Mouse (Mus musculus) heart, embryonic 15.5 days (tissue): ENCODE data around the gene Zfp618. TPM values are rescaled to one million over a fixed set of nuclear protein-coding genes. Genes with fewer than 3 reads are reported as not detected.

ENCODE experiments used
- ATAC-seq: fragments of 200-750 bp; cut with Nextera tagmentation; replicated peaks from 2 replicates; pipeline ENCODE4 v1.8.0; 2017; ENCODE audit warnings: low read depth, moderate TSS enrichment; ENCODE audit not compliant: insufficient number of reproducible peaks, insufficient read depth, low FRiP score
- H3K27ac ChIP-seq: fragments of 300-500 bp; sonication (generic); 2 replicates; pipeline ENCODE4 v1.5.1; 2015; ENCODE audit warnings: mild to moderate bottlenecking, inconsistent platforms
- H3K27me3 ChIP-seq: fragments of 300-500 bp; sonication (generic); 2 replicates; pipeline ENCODE4 v1.6.1; 2015; ENCODE audit warnings: inconsistent platforms
- H3K36me3 ChIP-seq: fragments of 300-500 bp; sonication (generic); 2 replicates; pipeline ENCODE4 v1.6.1; 2015; ENCODE audit warnings: mild to moderate bottlenecking, inconsistent platforms
- H3K4me1 ChIP-seq: fragments of 300-500 bp; sonication (generic); replicated peaks from 2 replicates; pipeline ENCODE4 v1.6.1; 2015; ENCODE audit warnings: inconsistent platforms
- H3K4me2 ChIP-seq: fragments of 300-500 bp; sonication (generic); 2 replicates; pipeline ENCODE4 v1.6.1; 2015; ENCODE audit warnings: inconsistent platforms, mild to moderate bottlenecking, moderate library complexity
- H3K4me3 ChIP-seq: fragments of 300-500 bp; sonication (generic); 2 replicates; pipeline ENCODE4 v1.5.1; 2015; ENCODE audit warnings: mild to moderate bottlenecking, inconsistent platforms
- H3K9ac ChIP-seq: fragments of 300-500 bp; sonication (generic); 2 replicates; pipeline ENCODE4 v1.6.1; 2015; ENCODE audit warnings: mild to moderate bottlenecking, inconsistent platforms
- H3K9me3 ChIP-seq: fragments of 300-500 bp; sonication (generic); replicated peaks from 2 replicates; pipeline ENCODE4 v1.6.1; 2016; ENCODE audit warnings: inconsistent platforms
- WGBS: fragments of 180-500 bp; shearing (Covaris S2); methylation state at CpG from one replicate; pipeline ENCODE4 v1.1.7; 2015; ENCODE audit warnings: mixed read lengths; 5-methylcytosine and 5-hydroxymethylcytosine counted together
- polyA plus RNA-seq: library from polyadenylated mRNA; unstranded; fragments of >200 nt; fragmentation: Nextera tagmentation; extraction: Ambion mirVana; gene quantifications from 2 replicates; pipeline ENCODE4 v1.2.1, GENCODE M21; 2015

The Zfp618 gene
- polyA plus RNA-seq, 1 experiment from 2014 or later: 7.6 TPM

DNA sequence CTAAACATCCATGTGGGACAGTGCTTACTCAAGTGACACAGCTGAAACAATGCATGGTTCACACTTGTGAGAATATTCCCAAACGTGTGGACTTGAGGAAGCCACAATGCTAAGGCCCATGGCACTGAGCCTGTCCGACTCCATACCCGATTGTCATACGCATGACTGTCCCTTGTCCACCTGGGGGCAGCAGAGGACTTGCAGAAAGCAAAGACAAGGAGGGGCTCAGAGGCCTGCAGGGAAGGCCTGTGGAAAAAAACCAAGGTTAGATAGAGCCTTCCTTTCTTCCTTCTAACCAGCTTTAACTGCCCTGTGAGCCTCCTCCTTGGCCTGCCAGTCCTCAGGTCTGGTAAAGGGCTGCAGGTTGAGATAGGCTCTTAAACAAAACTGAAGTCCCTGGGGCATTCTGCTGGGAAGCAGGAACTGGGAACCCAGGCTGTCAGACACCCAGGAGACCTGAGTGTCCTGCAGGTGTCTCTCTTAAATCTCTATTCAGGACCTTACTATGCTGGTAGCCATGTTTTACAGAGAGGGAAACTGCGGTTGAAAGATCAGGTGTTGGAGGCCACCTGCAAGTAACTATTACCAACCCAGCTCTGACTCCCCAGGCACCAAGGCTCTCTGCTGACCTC lies 193.7 kb downstream of the Zfp618 start:
- no peak overlapping the region for H3K4me3 ChIP-seq
- no peak overlapping the region for H3K9ac ChIP-seq
- 0 out of 2 replicates have a peak, but pooled peaks cover 3% of the 10 kb centered on the region for H3K27me3 ChIP-seq
- no peaks in the 10 kb centered on the region for H3K4me1 ChIP-seq
- no peak overlapping the region for H3K27ac ChIP-seq
- no peaks in the 10 kb centered on the region for H3K36me3 ChIP-seq
- ATAC-seq: peak; percentile 63; the same call in 1 of the 2 replicates
- WGBS: 18% methylated on average over 5 of the region's 5 CpGs
- H3K4me2 ChIP-seq: no peak overlapping the region
- no peaks in the 10 kb centered on the region for H3K9me3 ChIP-seq

DNA sequence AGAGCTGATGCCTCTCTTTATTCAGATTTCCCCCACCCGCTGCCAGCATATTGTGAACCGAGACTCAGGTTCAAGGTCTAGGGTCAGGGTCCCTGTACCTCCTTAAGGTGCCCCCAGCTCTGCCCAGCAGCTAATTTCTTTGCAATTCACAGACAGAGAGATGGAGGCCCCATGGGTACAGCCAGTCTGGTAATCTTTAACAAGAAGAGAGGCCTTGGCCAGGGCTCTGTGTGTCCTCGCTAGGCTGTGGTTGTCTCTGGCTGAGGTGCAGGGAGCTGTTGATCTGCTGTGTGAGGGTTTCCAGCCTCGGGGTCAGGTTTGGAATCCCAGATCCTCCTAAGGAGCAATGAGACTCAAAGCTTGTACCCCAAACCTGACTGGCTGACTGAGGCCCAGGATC lies 200.3 kb downstream of the Zfp618 start:
- 82% methylated on average over 4 of the region's 4 CpGs for WGBS

GRCm38 (mm10) chr4:63166323-63166722 lies 200.9 kb downstream of the Zfp618 start:
- WGBS: 79% methylated on average over 5 of the region's 5 CpGs
- Histone ChIP-seq H3K9me3 (no peaks in the 10 kb centered on the region), H3K9ac (no peak overlapping the region), H3K4me2 (no peak overlapping the region), H3K27me3 (peaks cover 28% of the 10 kb centered on the region), H3K4me3 (no peak overlapping the region), H3K27ac (no peak overlapping the region), H3K4me1 (no peaks in the 10 kb centered on the region), H3K36me3 (no peaks in the 10 kb centered on the region)
- no peak for ATAC-seq

More for the DNA sequence above, 200.3 kb downstream of the Zfp618 start:
- peaks cover 21% of the 10 kb centered on the region for H3K27me3 ChIP-seq
- H3K4me1 ChIP-seq: no peaks in the 10 kb centered on the region
- no peaks in the 10 kb centered on the region for H3K36me3 ChIP-seq
- H3K9me3 ChIP-seq: no peaks in the 10 kb centered on the region
- no peak overlapping the region for H3K27ac ChIP-seq
- H3K9ac ChIP-seq: no peak overlapping the region
- ATAC-seq: no peak
- no peak overlapping the region for H3K4me2 ChIP-seq
- H3K4me3 ChIP-seq: no peak overlapping the region

- peaks cover 42% of the 10 kb centered on the region for H3K27me3 ChIP-seq
These were observed 204.7 kb downstream of the Zfp618 start for GRCm38 (mm10) chr4:63170061-63170460.

GRCm38 (mm10) chr4:63171122-63171521 lies 205.7 kb downstream of the Zfp618 start:
- no peak overlapping the region for H3K9ac ChIP-seq
- no peak overlapping the region for H3K4me3 ChIP-seq
- H3K9me3 ChIP-seq: no peaks in the 10 kb centered on the region
- H3K27me3 ChIP-seq: peaks cover 42% of the 10 kb centered on the region
- ATAC-seq: no peak
- WGBS: 40% methylated on average over 24 of the region's 24 CpGs
- H3K27ac ChIP-seq: no peak overlapping the region
- no peaks in the 10 kb centered on the region for H3K4me1 ChIP-seq
- no peak overlapping the region for H3K4me2 ChIP-seq
- H3K36me3 ChIP-seq: no peaks in the 10 kb centered on the region

More at GRCm38 (mm10) chr4:63170061-63170460, 204.7 kb downstream of the Zfp618 start:
- Histone ChIP-seq H3K27ac (no peak overlapping the region), H3K4me2 (no peak overlapping the region), H3K9ac (no peak overlapping the region), H3K4me1 (no peaks in the 10 kb centered on the region), H3K9me3 (no peaks in the 10 kb centered on the region), H3K36me3 (no peaks in the 10 kb centered on the region), H3K4me3 (no peak overlapping the region)
- no peak for ATAC-seq
- 79% methylated on average over 4 of the region's 4 CpGs for WGBS

DNA sequence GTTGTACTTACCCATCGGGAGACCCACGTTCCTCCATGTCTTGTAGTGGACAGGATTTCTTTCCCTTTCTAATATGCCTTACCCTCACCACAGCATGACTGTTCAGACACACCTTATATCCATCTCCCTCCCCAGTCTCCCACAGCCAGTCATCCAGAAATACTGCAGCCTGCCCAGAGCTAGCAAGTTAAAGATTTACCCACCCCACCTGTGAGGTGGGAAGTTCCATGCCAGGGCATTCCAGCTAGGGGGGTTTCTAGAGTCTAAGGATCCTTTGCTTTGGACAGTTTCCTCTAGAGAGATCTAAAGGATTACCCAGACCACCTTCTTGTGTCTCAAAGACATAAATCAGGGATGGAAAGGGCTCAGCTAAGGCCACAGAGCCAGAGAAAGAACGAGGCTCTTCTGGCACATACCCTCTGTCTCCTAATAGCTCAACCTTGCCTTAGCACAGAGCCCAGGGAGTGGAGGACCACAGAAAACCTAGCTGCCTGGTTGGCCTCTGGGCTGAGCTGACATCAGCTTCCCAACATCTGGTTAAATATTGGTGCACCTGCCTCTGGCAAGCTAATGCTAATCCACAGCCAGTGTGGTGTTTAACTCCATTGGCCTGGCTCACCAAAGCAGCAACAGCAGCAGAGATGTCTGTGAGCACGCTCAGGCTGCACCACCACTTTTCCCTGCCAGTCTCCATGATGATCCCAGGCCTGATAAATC lies 206.8 kb downstream of the Zfp618 start, which contains the start of gene Kif12:
Gene Kif12, minus strand, starts transcription at position 163 of the 717 bp plus-strand sequence.
- H3K9ac ChIP-seq: no peak within 1 kb of the TSS
- peaks cover 39% of the 10 kb centered on the region for H3K27me3 ChIP-seq
- H3K36me3 ChIP-seq: no peaks in the 10 kb centered on the region
- H3K4me1 ChIP-seq: no peaks in the 10 kb centered on the region
- H3K27ac ChIP-seq: no peak within 1 kb of the TSS
- no peaks in the 10 kb centered on the region for H3K9me3 ChIP-seq
- no peak within 1 kb of the TSS for H3K4me3 ChIP-seq
- WGBS: 74% methylated on average over 4 of the region's 4 CpGs
- no peak within 1 kb of the TSS for H3K4me2 ChIP-seq
- ATAC-seq: no peak

DNA sequence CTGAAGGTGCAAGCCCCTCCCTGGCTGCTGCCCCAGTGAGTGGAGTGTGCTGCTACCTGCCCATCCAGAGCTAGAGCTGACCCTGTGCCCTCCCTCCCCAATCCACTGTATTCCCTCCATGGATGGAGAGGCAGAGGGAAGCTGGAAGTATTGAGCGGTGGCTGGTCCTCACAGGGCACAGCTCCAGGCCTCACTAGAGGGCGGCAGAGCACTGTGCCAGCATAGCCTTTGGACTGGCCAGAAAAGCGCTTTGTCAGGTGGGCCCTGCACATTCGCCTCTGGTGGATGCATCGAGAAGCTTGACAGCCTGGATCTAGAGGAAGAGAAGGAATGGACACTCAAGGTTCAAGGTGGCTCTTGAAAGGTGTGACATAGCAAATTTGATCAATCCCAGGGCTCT lies 216.2 kb downstream of the Zfp618 start:
- no peak overlapping the region for H3K4me3 ChIP-seq

DNA sequence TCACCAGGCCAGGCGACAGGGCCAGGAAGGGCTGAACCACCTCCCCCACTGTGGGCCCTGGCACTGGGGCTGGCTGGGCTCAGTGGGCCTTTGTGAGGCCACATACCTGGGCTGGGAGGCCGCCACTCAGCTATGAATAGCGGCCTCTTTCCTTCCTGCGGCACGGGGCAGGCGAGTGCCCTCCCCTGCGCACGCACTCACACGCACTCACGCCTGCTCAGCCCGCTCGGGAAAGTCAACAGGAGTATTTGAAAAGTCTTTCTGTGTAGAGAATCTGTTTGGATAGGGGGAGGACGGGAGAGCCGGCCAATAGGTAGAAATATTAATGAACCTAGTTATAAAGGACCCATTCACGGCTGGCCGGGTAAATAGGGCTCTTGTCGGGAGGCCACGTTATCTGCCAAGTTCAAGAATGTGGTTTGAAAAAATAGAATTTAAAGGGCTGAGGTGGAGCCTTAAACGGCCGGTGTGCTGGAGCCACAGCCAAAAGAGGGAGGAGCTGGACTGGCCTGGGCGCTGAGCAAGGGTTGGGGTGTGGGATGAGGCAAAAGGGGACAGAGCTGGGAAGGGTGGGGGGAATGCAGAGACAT lies 221.0 kb downstream of the Zfp618 start:
- Histone ChIP-seq H3K4me3 (no peak overlapping the region), H3K4me2 (peak overlapping the region; percentile 39), H3K9me3 (no peaks in the 10 kb centered on the region), H3K27me3 (peaks cover 7% of the 10 kb centered on the region; the same call in 1 of the 2 replicates), H3K4me1 (peaks cover 17% of the 10 kb centered on the region), H3K27ac (peak overlapping the region; percentile 44), H3K36me3 (no peaks in the 10 kb centered on the region), H3K9ac (no peak overlapping the region)
- 39% methylated on average over 21 of the region's 21 CpGs for WGBS
- ATAC-seq: peak; percentile 51

More for the DNA sequence above, 216.2 kb downstream of the Zfp618 start:
- Histone ChIP-seq H3K9me3 (no peaks in the 10 kb centered on the region), H3K4me2 (no peak overlapping the region), H3K9ac (no peak overlapping the region), H3K27ac (no peak overlapping the region), H3K36me3 (no peaks in the 10 kb centered on the region), H3K27me3 (peaks cover 7% of the 10 kb centered on the region; the same call in 1 of the 2 replicates), H3K4me1 (peaks cover 14% of the 10 kb centered on the region)
- peak; percentile 59; the same call in 1 of the 2 replicates for ATAC-seq
- 6% methylated on average over 5 of the region's 5 CpGs for WGBS

Other genes starting within 250 kb of the Zfp618 start
- 1.5 and 8.2 TPM in 2 replicates for gene Ambp, start 189.2 kb downstream of the Zfp618 start, polyA plus RNA-seq
- 0.13 and 0.48 TPM in 2 replicates for gene Kif12, start 206.6 kb downstream of the Zfp618 start, polyA plus RNA-seq
- gene Col27a1, start 248.4 kb downstream of the Zfp618 start, polyA plus RNA-seq: 4.4 and 6.1 TPM in 2 replicates